Mouse (Mus musculus) kidney, adult 2 months (tissue): ENCODE results near the gene Herc4.

ENCODE experiments used
- CTCF ChIP-seq: fragments of 200-500 bp; conservative IDR thresholded peaks from 2 replicates; pipeline ENCODE4 v1.5.1; 2011; ENCODE audit warnings: low read depth, mild to moderate bottlenecking, control low read depth, low read length, moderate library complexity, mixed read lengths; ENCODE audit not compliant: insufficient read depth, insufficient read length
- POLR2A ChIP-seq: fragments of 200-500 bp; IDR thresholded peaks from one replicate; pipeline ENCODE4 v1.6.1; 2011; ENCODE audit warnings: low read depth, low read length, control low read depth

GRCm38 (mm10) chr10:63258696-63259095, 15.1 kb downstream of the Herc4 start:
- no peak for TF ChIP-seq CTCF
- no peak for TF ChIP-seq POLR2A
